Mouse (Mus musculus) C2C12 (cell line): ENCODE results near the gene 5031439G07Rik. TPM values are rescaled to one million over a fixed set of nuclear protein-coding genes. Genes with fewer than 3 reads are reported as not detected.

ENCODE experiments used
- H3K27me3 ChIP-seq: one replicate; pipeline ENCODE4 v1.6.1; 2011; ENCODE audit not compliant: control insufficient read depth, insufficient read depth, insufficient read length
- H3K36me3 ChIP-seq: one replicate; pipeline ENCODE4 v1.6.1; 2011; ENCODE audit not compliant: control insufficient read depth, insufficient read depth
- H3K4me3 ChIP-seq: one replicate; pipeline ENCODE4 v1.5.1; 2011; ENCODE audit warnings: mild to moderate bottlenecking, control low read depth; ENCODE audit not compliant: poor library complexity, insufficient read depth, severe bottlenecking
- H3K79me2 ChIP-seq: one replicate; pipeline ENCODE4 v1.6.1; 2011; ENCODE audit not compliant: control insufficient read depth, insufficient read depth
- H3K79me3 ChIP-seq: one replicate; pipeline ENCODE4 v1.6.1; 2011; ENCODE audit warnings: low read depth, control low read depth
- H3ac ChIP-seq: one replicate; pipeline ENCODE3; 2011; ENCODE audit warnings: low read depth; ENCODE audit not compliant: control insufficient read depth, insufficient read length
- CEBPB ChIP-seq: IDR thresholded peaks from one replicate; pipeline ENCODE4 v1.6.1; 2011; ENCODE audit warnings: low read depth, mild to moderate bottlenecking, control low read depth, moderate library complexity
- CTCF ChIP-seq: IDR thresholded peaks from one replicate; pipeline ENCODE4 v1.5.1; 2011; ENCODE audit not compliant: control insufficient read depth, insufficient read depth, insufficient read length
- FOSL1 ChIP-seq: IDR thresholded peaks from one replicate; pipeline ENCODE4 v1.8.0; 2011; ENCODE audit warnings: mild to moderate bottlenecking, low read length; ENCODE audit not compliant: poor library complexity, insufficient read depth, severe bottlenecking
- MAX ChIP-seq: IDR thresholded peaks from one replicate; pipeline ENCODE4 v1.6.1; 2011; ENCODE audit warnings: mild to moderate bottlenecking, control low read depth
- MYOD1 ChIP-seq: IDR thresholded peaks from one replicate; pipeline ENCODE4 v1.6.1; 2011; ENCODE audit warnings: low read depth; ENCODE audit not compliant: control insufficient read depth, insufficient read length
- MYOG ChIP-seq: IDR thresholded peaks from one replicate; pipeline ENCODE4 v1.6.1; 2011; ENCODE audit not compliant: control insufficient read depth, insufficient read length; ENCODE audit errors: extremely low read depth
- USF1 ChIP-seq: IDR thresholded peaks from one replicate; pipeline ENCODE4 v1.6.1; 2011; ENCODE audit warnings: low read depth, mild to moderate bottlenecking, control low read depth, moderate library complexity
- polyA plus RNA-seq: library from polyadenylated mRNA; unstranded; fragments of >200 nt; fragmentation: generic; extraction: Trizol; gene quantifications from one replicate; pipeline ENCODE4 v1.2.1, GENCODE M21; 2012; ENCODE audit warnings: missing spikeins

The 5031439G07Rik gene
- polyA plus RNA-seq, 1 experiment: 30.4 TPM

- TF ChIP-seq CEBPB (no peak), MYOD1 (no peak), CTCF (no peak), MYOG (no peak), MAX (no peak), FOSL1 (no peak), USF1 (no peak)
- peaks cover 24% of the 10 kb centered on the region for H3K27me3 ChIP-seq
- no peaks in the 10 kb centered on the region for H3K79me3 ChIP-seq
- H3K79me2 ChIP-seq: no peaks in the 10 kb centered on the region
- H3K36me3 ChIP-seq: no peaks in the 10 kb centered on the region
- H3K4me3 ChIP-seq: no peak overlapping the region
- H3ac ChIP-seq: no peak overlapping the region
These were observed 23.7 kb upstream of the 5031439G07Rik start for GRCm38 (mm10) chr15:85011895-85012661.

GRCm38 (mm10) chr15:85009666-85010065 is 21.3 kb upstream of the 5031439G07Rik start:
- peaks cover 12% of the 10 kb centered on the region for H3K27me3 ChIP-seq
- TF ChIP-seq MYOG: no peak
- TF ChIP-seq MYOD1: no peak
- TF ChIP-seq CEBPB: no peak
- no peak for TF ChIP-seq FOSL1
- TF ChIP-seq MAX: no peak
- no peak for TF ChIP-seq USF1
- no peak for TF ChIP-seq CTCF
- H3K36me3 ChIP-seq: no peaks in the 10 kb centered on the region
- no peaks in the 10 kb centered on the region for H3K79me3 ChIP-seq
- H3ac ChIP-seq: no peak overlapping the region
- H3K4me3 ChIP-seq: no peak overlapping the region
- H3K79me2 ChIP-seq: no peaks in the 10 kb centered on the region

DNA sequence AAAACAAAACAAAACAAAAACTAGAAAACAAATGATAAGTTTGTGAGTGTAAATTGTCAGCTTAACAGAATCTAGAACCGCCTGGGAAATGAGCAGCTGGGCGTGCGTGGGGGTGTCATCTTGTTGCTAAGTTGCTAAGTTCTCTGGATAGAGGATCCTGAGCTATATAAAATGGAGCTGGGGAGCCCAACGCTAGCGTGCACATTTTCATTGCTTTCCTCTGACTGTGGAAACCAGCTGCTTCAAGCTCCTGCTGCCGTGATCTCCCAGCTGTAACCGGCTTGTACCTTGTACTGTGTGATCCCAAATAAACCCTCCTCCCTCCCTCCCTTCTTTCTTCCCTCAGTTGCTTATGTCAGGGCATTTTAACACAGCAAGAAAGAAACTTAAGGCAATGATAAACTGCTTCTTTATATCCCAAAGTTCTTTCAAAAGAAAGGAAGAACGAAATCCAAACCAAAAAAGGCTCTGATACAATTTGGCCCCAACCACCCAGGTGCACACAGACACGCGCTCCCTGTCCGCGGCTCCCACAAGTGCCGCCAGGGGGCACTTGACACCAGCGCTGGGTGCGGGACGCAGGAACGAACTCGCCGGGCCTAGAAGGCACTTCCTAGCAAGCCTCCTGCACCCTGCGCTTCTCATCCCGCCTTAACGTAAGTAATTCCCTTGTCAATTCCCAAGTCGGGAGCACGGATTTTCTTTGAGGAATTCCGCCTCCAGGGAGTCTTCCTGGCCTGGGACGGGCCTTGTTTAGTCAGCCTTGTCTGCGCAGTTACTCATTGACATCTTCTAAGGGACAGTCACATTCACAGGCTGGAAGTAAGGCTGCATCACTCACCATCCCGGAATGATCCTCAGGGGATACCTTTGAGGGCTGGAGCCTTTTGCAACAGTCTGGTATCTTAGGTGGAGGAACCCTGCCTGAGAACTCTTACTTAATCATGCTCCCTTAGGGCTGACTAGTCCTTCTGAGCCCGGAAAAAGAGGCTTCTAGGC is 12.9 kb upstream of the 5031439G07Rik start:
- Histone ChIP-seq H3K79me3 (no peaks in the 10 kb centered on the region), H3K79me2 (no peaks in the 10 kb centered on the region), H3ac (no peak overlapping the region), H3K36me3 (no peaks in the 10 kb centered on the region), H3K27me3 (peaks cover 12% of the 10 kb centered on the region), H3K4me3 (no peak overlapping the region)
- peak; percentile 99 for TF ChIP-seq CTCF
- TF ChIP-seq MYOD1: no peak

DNA sequence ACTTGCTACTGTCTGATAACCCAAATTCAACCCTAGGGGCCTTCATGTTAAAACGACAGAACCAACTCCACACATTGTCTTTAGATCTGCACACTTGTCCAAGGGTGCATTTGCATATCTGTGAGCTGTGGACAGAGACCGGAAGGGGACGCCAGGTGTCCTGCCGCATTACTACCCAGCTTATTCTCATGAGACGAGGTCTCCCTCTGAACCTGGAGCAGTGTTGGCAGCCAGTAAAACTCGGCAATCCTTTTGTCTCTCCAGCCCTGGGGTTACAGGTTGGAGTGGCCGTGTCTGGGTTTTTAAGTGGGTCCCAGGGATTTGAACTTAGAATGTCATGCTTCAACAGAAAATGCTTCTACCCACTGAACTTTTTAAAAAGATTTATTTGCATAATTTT is 11.6 kb upstream of the 5031439G07Rik start:
- H3K4me3 ChIP-seq: no peak overlapping the region
- peaks cover 12% of the 10 kb centered on the region for H3K27me3 ChIP-seq
- TF ChIP-seq MYOD1 (no peak), MYOG (no peak), MAX (no peak), USF1 (no peak), CEBPB (no peak)
- H3K36me3 ChIP-seq: no peaks in the 10 kb centered on the region
- no peaks in the 10 kb centered on the region for H3K79me3 ChIP-seq
- H3K79me2 ChIP-seq: no peaks in the 10 kb centered on the region
- H3ac ChIP-seq: no peak overlapping the region

- no peaks in the 10 kb centered on the region for H3K79me2 ChIP-seq
- H3K27me3 ChIP-seq: peaks cover 15% of the 10 kb centered on the region
- H3K4me3 ChIP-seq: no peak overlapping the region
- H3K79me3 ChIP-seq: no peaks in the 10 kb centered on the region
- no peak for TF ChIP-seq MYOD1
- TF ChIP-seq CTCF: no peak
- no peak for TF ChIP-seq MYOG
- H3K36me3 ChIP-seq: no peaks in the 10 kb centered on the region
- H3ac ChIP-seq: no peak overlapping the region
These were observed 9.6 kb upstream of the 5031439G07Rik start for GRCm38 (mm10) chr15:84997768-84998454.
